Mouse (Mus musculus) liver, postnatal 0 days (tissue): ENCODE results near the gene Atp2c2. TPM values are rescaled to one million over a fixed set of nuclear protein-coding genes. Genes with fewer than 3 reads are reported as not detected.

Experiments
- ATAC-seq: fragments of 200-750 bp; cut with Nextera tagmentation; 2 replicates; pipeline ENCODE4 v1.8.0; 2017; ENCODE audit warnings: mild to moderate bottlenecking, moderate library complexity
- DNase-seq: peaks from one replicate; pipeline ENCODE4 v3.0.0-alpha.2; 2016
- H3K27ac ChIP-seq: fragments of 300-500 bp; sonication (generic); 2 replicates; pipeline ENCODE4 v1.5.1; 2014; ENCODE audit warnings: antibody characterized with exemption, moderate library complexity, mild to moderate bottlenecking, low read depth
- H3K27me3 ChIP-seq: fragments of 300-500 bp; sonication (generic); 2 replicates; pipeline ENCODE4 v1.6.1; 2014; ENCODE audit warnings: low read length, control low read depth, mixed read lengths; ENCODE audit not compliant: insufficient read depth
- H3K36me3 ChIP-seq: fragments of 300-500 bp; sonication (generic); replicated peaks from 2 replicates; pipeline ENCODE4 v1.6.1; 2014; ENCODE audit warnings: mild to moderate bottlenecking, control low read depth, low read length, moderate library complexity, mixed read lengths; ENCODE audit not compliant: insufficient read depth
- H3K4me1 ChIP-seq: fragments of 300-500 bp; sonication (generic); 2 replicates; pipeline ENCODE4 v1.6.1; 2014; ENCODE audit warnings: antibody characterized with exemption, mild to moderate bottlenecking, control low read depth; ENCODE audit not compliant: insufficient read depth
- H3K4me2 ChIP-seq: fragments of 300-500 bp; sonication (generic); 2 replicates; pipeline ENCODE4 v1.6.1; 2014; ENCODE audit warnings: low read depth, mild to moderate bottlenecking, low read length, moderate library complexity, mixed read lengths
- H3K4me3 ChIP-seq: fragments of 300-500 bp; sonication (generic); 2 replicates; pipeline ENCODE4 v1.5.1; 2014; ENCODE audit warnings: low read depth, low read length
- H3K9ac ChIP-seq: fragments of 300-500 bp; sonication (generic); replicated peaks from 2 replicates; pipeline ENCODE4 v1.6.1; 2014; ENCODE audit warnings: mild to moderate bottlenecking, moderate library complexity
- H3K9me3 ChIP-seq: fragments of 300-500 bp; sonication (generic); 2 replicates; pipeline ENCODE4 v1.6.1; 2016; ENCODE audit warnings: mild to moderate bottlenecking, control low read depth, low read length, mixed read lengths
- CTCF ChIP-seq: sonication (generic); IDR thresholded peaks from 2 replicates; pipeline ENCODE4 v1.5.1; 2016; ENCODE audit warnings: antibody characterized with exemption, low read depth
- EP300 ChIP-seq: IDR thresholded peaks from 2 replicates; pipeline ENCODE4 v1.6.1; 2016; ENCODE audit warnings: antibody characterized with exemption, low read depth, mild to moderate bottlenecking
- WGBS: fragments of 180-500 bp; shearing (Covaris S2); extraction: QIAGEN DNeasy Blood & Tissue Kit; methylation state at CpG from one replicate; pipeline ENCODE4 v1.1.7; 2014; ENCODE audit not compliant: insufficient replicate concordance; 5-methylcytosine and 5-hydroxymethylcytosine counted together
- polyA plus RNA-seq: library from polyadenylated mRNA; unstranded; fragments of >200 nt; fragmentation: Nextera tagmentation; extraction: Ambion mirVana; gene quantifications from 2 replicates; pipeline ENCODE4 v1.2.1, GENCODE M21; 2015

Atp2c2 gene
- polyA plus RNA-seq, 1 experiment from 2014 or later: 0.05 TPM

GRCm38 (mm10) chr8:119717765-119718164, 18.0 kb downstream of the Atp2c2 start:
- ATAC-seq: no peak
- Histone ChIP-seq H3K36me3 (no peaks in the 10 kb centered on the region), H3K4me3 (no peak overlapping the region), H3K9me3 (no peaks in the 10 kb centered on the region), H3K4me2 (no peak overlapping the region), H3K27ac (no peak overlapping the region), H3K9ac (no peak overlapping the region), H3K27me3 (no peaks in the 10 kb centered on the region), H3K4me1 (peaks cover 12% of the 10 kb centered on the region)
- WGBS: 65% methylated on average over 9 of the region's 9 CpGs
- DNase-seq: peak; percentile 45
- TF ChIP-seq CTCF (peak; percentile 78), EP300 (no peak)

- Histone ChIP-seq H3K4me3 (no peak overlapping the region), H3K9me3 (no peaks in the 10 kb centered on the region), H3K36me3 (no peaks in the 10 kb centered on the region), H3K27me3 (no peaks in the 10 kb centered on the region), H3K4me1 (peaks cover 12% of the 10 kb centered on the region), H3K27ac (no peak overlapping the region), H3K9ac (no peak overlapping the region), H3K4me2 (no peak overlapping the region)
- ATAC-seq: no peak
- 67% methylated on average over 12 of the region's 12 CpGs for WGBS
- DNase-seq: no peak
- no peak for TF ChIP-seq CTCF
- TF ChIP-seq EP300: no peak
Measured at GRCm38 (mm10) chr8:119719011-119719501, 19.2 kb downstream of the Atp2c2 start.

GRCm38 (mm10) chr8:119722348-119722747, 22.5 kb downstream of the Atp2c2 start:
- Histone ChIP-seq H3K9ac (no peak overlapping the region), H3K4me2 (no peak overlapping the region), H3K27ac (no peak overlapping the region), H3K27me3 (no peaks in the 10 kb centered on the region), H3K9me3 (no peaks in the 10 kb centered on the region), H3K4me1 (peaks cover 3% of the 10 kb centered on the region; the same call in 1 of the 2 replicates), H3K4me3 (no peak overlapping the region), H3K36me3 (no peaks in the 10 kb centered on the region)
- 57% methylated on average over 6 of the region's 6 CpGs for WGBS
- no peak for TF ChIP-seq EP300
- TF ChIP-seq CTCF: no peak
- no peak for ATAC-seq
- no peak for DNase-seq

- ATAC-seq (no peak), DNase-seq (no peak)
- Histone ChIP-seq H3K36me3 (no peaks in the 10 kb centered on the region), H3K4me2 (no peak overlapping the region), H3K9me3 (no peaks in the 10 kb centered on the region), H3K27me3 (no peaks in the 10 kb centered on the region), H3K9ac (no peak overlapping the region), H3K27ac (no peak overlapping the region), H3K4me1 (no peaks in the 10 kb centered on the region), H3K4me3 (no peak overlapping the region)
- TF ChIP-seq CTCF (no peak), EP300 (no peak)
- WGBS: 53% methylated on average over 4 of the region's 4 CpGs
Measured at GRCm38 (mm10) chr8:119723676-119724075, 23.9 kb downstream of the Atp2c2 start.

- no peaks in the 10 kb centered on the region for H3K36me3 ChIP-seq
- no peak for DNase-seq
- no peak for TF ChIP-seq EP300
- no peak for TF ChIP-seq CTCF
- no peaks in the 10 kb centered on the region for H3K27me3 ChIP-seq
- H3K4me2 ChIP-seq: no peak overlapping the region
- no peaks in the 10 kb centered on the region for H3K4me1 ChIP-seq
- H3K27ac ChIP-seq: no peak overlapping the region
- H3K9me3 ChIP-seq: no peaks in the 10 kb centered on the region
- ATAC-seq: no peak
- no peak overlapping the region for H3K4me3 ChIP-seq
- WGBS: 76% methylated on average over 6 of the region's 6 CpGs
- no peak overlapping the region for H3K9ac ChIP-seq
Measured at GRCm38 (mm10) chr8:119724596-119724995, 24.8 kb downstream of the Atp2c2 start.

GRCm38 (mm10) chr8:119727093-119727492, 27.3 kb downstream of the Atp2c2 start:
- Histone ChIP-seq H3K27ac (no peak overlapping the region), H3K36me3 (no peaks in the 10 kb centered on the region), H3K9ac (no peak overlapping the region), H3K9me3 (no peaks in the 10 kb centered on the region), H3K4me1 (no peaks in the 10 kb centered on the region), H3K4me3 (no peak overlapping the region), H3K27me3 (no peaks in the 10 kb centered on the region), H3K4me2 (no peak overlapping the region)
- DNase-seq (no peak), ATAC-seq (peak; percentile 77)
- TF ChIP-seq EP300 (peak; percentile 79), CTCF (no peak)
- WGBS: 46% methylated on average over 8 of the region's 8 CpGs
